Mouse (Mus musculus) 416B (cell line): ENCODE data around the gene Aamp.
"Not testable (repeated sequence)": the region's sequence is repeated elsewhere in the genome, so short reads cannot be mapped to it uniquely, and the experiment has no call there.

Source experiments
- DNase-seq: peaks from one replicate; pipeline ENCODE4 v3.0.0; 2011; ENCODE audit warnings: low read depth

The Aamp gene

GRCm38 (mm10) chr1:74284543-74285160 lies at the start of gene Aamp, which contains the start of gene Pnkd:
Aamp (minus strand) TSS chr1:74284738.
Pnkd (plus strand) TSS chr1:74284930.
- peak; percentile 100 for DNase-seq

GRCm38 (mm10) chr1:74332930-74333329 lies 48.4 kb upstream of the Aamp start:
- no peak for DNase-seq

DNA sequence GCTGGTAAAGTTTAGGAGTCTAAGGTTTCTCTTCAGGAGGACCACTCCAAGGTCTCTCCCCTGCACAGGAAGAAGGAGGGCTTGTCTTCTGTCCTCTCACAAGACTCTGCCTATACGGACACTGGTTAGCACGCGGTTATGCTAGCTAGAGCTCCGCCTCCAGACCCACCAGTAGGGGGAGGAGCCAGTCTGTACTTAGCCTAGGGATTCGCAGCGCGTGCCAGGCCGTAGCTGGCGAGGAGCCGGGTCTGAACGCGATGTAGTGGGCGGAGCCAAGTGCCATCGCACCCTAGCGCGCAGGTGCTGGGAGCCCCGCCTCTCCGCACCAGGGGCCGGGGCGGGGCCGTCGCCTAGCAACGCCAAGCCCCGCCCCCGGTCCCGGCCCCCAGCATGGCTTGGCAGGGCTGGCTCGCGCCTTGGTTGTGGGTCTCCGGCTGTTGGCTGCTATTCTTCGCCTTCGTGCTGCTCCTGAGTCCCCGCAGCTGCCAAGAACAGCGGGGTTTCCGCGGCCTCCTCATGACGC lies 47.8 kb upstream of the Aamp start:
- peak; percentile 99 for DNase-seq

- peak; percentile 68 for DNase-seq
Observed at GRCm38 (mm10) chr1:74331046-74331681, 46.6 kb upstream of the Aamp start.

DNA sequence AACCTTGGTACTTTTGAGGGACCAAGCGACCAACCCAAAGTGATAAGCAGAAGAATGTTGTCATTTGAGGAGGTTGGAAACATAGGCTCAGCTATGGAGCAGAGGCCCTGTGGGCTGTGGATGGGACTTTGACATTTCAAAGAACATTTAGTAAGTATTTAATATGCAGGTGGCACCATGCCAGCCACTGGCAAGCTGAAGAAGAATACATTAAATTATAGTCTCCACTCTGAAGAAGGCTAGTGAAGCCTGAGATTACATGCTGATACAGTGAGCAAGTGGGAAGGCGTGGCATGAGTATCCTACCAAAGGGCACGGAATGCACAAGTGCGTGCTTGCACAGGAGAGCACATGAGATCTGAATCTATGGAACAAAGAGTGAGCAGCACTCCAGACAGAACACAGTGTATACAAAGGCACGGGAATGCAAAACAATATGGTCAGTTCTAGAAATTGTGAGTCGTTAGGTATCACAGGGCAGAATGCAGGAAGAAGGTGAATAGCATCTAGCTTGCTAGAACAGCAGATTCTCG lies 45.4 kb upstream of the Aamp start:
- DNase-seq, result no peak

DNA sequence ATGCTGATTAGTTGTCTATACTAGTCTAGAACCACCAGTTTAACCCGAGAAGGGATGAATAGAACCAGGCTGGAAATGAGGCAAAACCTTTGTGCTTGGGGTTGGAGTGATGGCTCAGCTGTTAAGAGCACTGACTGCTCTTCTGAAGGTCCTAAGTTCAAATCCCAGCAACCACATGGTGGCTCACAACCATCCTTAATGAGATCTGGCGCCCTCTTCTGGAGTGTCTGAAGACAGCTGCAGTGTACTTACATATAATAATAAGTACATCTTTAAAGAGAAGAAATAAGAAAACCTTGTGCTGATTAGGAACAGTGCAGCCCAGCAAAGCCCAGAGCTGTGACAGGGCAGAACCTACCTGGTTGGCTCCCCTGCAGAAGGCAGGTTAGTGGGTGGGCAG lies 42.4 kb upstream of the Aamp start:
- not testable (repeated sequence) for DNase-seq

DNA sequence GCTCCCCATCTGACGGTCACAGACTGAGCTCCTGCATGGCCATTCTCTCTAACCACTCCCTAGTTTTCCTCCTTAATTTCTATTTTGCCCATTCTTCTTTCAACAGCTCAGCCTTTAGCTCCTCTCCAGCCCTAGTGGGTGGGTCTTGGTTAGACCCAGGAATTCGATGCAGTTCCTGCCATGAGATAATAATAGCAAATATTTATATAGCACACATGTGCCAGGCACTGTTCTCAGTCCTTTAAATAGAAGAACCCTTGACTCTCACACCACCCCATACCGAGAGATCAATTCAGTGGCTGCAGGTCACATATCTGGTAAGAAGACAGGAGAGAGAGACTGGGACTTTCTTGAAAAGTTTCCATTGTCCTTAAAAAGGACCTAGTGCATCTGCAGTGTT lies 36.9 kb upstream of the Aamp start:
- no peak for DNase-seq

DNA sequence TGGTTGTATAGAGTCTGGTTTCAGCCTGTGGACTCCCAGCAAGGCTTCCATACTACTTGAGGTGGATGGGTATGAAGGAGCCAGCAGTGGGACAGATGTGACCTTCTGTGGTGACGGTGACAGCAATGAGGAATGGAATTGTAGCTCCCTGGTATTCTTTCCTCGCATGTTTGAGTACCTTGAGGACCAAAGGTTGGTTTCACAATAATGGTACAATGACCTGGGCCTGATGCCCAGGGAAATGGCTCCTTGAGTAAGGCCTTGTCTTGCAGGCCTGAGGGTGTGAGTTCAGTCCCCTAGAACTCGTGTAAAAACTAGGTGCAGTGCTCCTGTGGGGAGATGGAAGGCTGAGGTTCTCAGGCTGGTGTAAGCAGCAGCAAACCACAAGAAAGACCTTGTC lies 34.2 kb upstream of the Aamp start:
- DNase-seq, result no peak

GRCm38 (mm10) chr1:74316114-74316827 lies 31.7 kb upstream of the Aamp start:
- no peak for DNase-seq

GRCm38 (mm10) chr1:74314796-74315195 lies 30.3 kb upstream of the Aamp start:
- no peak for DNase-seq

GRCm38 (mm10) chr1:74313049-74313692 lies 28.6 kb upstream of the Aamp start:
- DNase-seq, result peak; percentile 91

DNA sequence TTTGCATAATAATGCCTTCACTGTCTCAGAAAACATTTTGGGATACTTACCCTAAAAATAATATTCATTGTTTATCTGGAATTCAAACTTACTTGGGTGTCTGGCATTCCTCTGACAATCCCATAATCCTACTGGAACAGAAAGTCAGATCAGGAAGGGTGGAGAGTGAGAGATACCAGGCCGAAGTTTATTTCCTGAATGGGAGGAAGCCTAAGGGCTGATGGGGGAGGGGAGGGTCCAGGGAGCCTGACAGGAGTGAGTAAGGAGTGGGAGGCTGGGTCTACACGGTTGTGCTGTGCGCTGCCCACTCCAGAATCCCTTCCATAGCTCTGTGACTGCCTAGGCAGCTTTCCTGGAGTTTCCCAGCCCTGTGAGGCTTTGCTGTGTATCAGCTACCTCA lies 25.2 kb upstream of the Aamp start:
- no peak for DNase-seq

- DNase-seq, result peak; percentile 47
Observed at GRCm38 (mm10) chr1:74308001-74308964, 23.7 kb upstream of the Aamp start.

DNA sequence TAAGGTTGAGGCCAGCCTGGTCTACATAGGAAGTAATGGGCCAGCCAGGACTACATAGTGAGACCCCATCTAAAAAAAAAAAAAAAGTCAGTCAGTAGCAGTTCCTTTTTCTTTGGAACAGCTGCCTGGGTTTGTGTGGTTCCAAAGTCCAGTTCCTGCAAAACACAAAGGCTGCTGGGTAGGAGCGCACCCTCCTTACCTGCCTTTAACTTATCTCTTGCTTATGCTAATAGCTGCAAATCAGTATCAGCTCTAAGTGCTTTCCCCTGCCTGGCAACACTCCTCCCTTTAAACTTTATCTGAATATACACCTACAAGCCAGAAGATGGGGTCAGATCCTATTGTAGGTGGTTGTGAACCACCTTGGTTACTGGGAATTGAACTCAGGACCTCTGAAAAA lies 22.6 kb upstream of the Aamp start:
- DNase-seq, result no peak

GRCm38 (mm10) chr1:74305522-74305921 lies 21.0 kb upstream of the Aamp start, which contains the start of gene Tmbim1:
Tmbim1 (minus strand) TSS chr1:74305622.
- no peak for DNase-seq

- no peak for DNase-seq
Observed at GRCm38 (mm10) chr1:74304946-74305345, 20.4 kb upstream of the Aamp start.

DNA sequence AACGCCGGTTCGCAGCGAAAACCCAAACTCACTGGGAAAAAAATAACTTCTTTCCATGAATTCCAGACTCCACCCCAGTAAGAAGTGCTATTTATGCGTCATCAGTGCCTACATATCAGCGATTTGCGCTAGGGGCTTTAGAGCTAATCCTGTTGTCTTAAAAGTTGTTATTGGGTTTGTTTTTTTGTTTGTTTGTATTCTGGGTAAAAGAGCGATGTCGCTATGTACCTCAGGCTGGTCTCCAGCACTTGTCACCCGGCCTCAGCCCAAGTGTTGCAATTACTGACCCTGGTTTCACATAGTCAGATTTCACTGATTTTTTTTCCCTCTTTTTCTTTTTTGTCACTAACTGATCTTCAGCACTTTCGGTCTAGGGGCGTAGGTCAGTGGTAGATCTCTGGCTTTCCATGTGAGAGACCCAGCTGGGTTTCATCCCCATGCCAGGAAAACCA lies 19.8 kb upstream of the Aamp start:
- peak; percentile 62 for DNase-seq

GRCm38 (mm10) chr1:74303509-74304338 lies 19.2 kb upstream of the Aamp start:
- peak; percentile 70 for DNase-seq

GRCm38 (mm10) chr1:74302835-74303234 lies 18.3 kb upstream of the Aamp start:
- no peak for DNase-seq

DNA sequence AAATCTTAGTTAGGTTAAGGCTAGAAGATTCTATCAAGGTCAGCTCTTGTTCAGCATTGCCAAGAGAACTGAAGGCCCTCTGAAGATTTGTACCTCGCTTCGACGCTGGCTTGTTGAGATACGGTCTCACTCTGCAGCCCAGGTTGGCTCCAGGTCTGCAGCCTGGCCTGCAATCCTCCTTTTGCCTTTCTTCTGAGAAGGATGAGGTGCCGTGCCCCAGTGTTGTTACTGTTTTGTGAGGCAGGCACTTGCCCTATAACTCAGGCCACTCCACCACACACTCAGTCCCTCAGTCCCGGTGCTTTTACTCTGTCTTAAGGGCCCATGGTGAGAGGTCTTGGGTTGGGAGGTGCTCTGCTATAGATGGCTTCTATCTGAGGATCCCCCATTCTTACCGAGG lies 17.7 kb upstream of the Aamp start:
- no peak for DNase-seq
